Mouse (Mus musculus): Measurements from ENCODE around the gene St14. TPM values are rescaled to one million over a fixed set of nuclear protein-coding genes. Genes with fewer than 3 reads are reported as not detected.

The St14 gene
- polyA plus RNA-seq (2012; fragmentation: generic; extraction: Trizol), result 0.02 TPM

GRCm38 (mm10) chr9:31131205-31131968 is at the start of gene St14:
Gene St14, minus strand, starts transcription at chr9:31131853.
- Histone ChIP-seq H3K27me3 (ENCODE audit: control insufficient read depth, insufficient read depth, insufficient read length) (peaks cover 55% of the 10 kb centered on the region), H3K36me3 (ENCODE audit: control insufficient read depth, insufficient read depth) (no peaks in the 10 kb centered on the region), H3K4me2 (ENCODE audit: low read depth) (peak within 1 kb of the TSS; percentile 21), H3K4me3 (no peak within 1 kb of the TSS), H3ac (ENCODE audit: control insufficient read depth, insufficient read length) (no peak within 1 kb of the TSS), H3K79me2 (ENCODE audit: control insufficient read depth, insufficient read depth) (no peaks in the 10 kb centered on the region)
- TF ChIP-seq SRF (IDR thresholded peaks at IDR 0.05; ENCODE audit: control insufficient read depth, insufficient read length, low read depth) (no peak), POLR2A (IDR thresholded peaks at IDR 0.05; ENCODE audit: insufficient read length, low read depth) (no peak), REST (IDR thresholded peaks at IDR 0.05; ENCODE audit: insufficient read depth, insufficient read length) (no peak), MYOG (IDR thresholded peaks at IDR 0.05; ENCODE audit: control insufficient read depth in 1 of 3, insufficient read depth in 1 of 3, insufficient read length in 2 of 3, low read depth in 2 of 3) (no peak), TCF3 (IDR thresholded peaks at IDR 0.05; ENCODE audit: insufficient read length, low read depth) (no peak), CEBPB (IDR thresholded peaks at IDR 0.05; ENCODE audit: insufficient read depth, poor library complexity, severe bottlenecking) (no peak), TCF12 (IDR thresholded peaks at IDR 0.05; ENCODE audit: insufficient read depth, poor library complexity, severe bottlenecking) (no peak), MAX (IDR thresholded peaks at IDR 0.05; ENCODE audit: low read depth) (no peak), E2F4 (IDR thresholded peaks at IDR 0.05; ENCODE audit: insufficient read depth) (no peak), MYOD1 (IDR thresholded peaks at IDR 0.05; ENCODE audit: control insufficient read depth in 1 of 3, insufficient read length in 2 of 3, low read depth in 2 of 3) (no peak), POLR2AphosphoS2 (IDR thresholded peaks at IDR 0.05; ENCODE audit: insufficient read length, low read depth) (no peak), USF1 (IDR thresholded peaks at IDR 0.05; ENCODE audit: low read depth) (no peak)

GRCm38 (mm10) chr9:31177692-31178091 is 46.0 kb upstream of the St14 start:
- TF ChIP-seq TCF3 (IDR thresholded peaks at IDR 0.05; ENCODE audit: insufficient read length, low read depth) (no peak), E2F4 (IDR thresholded peaks at IDR 0.05; ENCODE audit: insufficient read depth) (no peak), TCF12 (IDR thresholded peaks at IDR 0.05; ENCODE audit: insufficient read depth, poor library complexity, severe bottlenecking) (no peak), MYOG (IDR thresholded peaks at IDR 0.05; ENCODE audit: control insufficient read depth in 1 of 3, insufficient read depth in 1 of 3, insufficient read length in 2 of 3, low read depth in 2 of 3) (no peak), POLR2AphosphoS2 (IDR thresholded peaks at IDR 0.05; ENCODE audit: insufficient read length, low read depth) (no peak), REST (IDR thresholded peaks at IDR 0.05; ENCODE audit: insufficient read depth, insufficient read length) (no peak), POLR2A (IDR thresholded peaks at IDR 0.05; ENCODE audit: insufficient read length, low read depth) (no peak), CEBPB (IDR thresholded peaks at IDR 0.05; ENCODE audit: insufficient read depth, poor library complexity, severe bottlenecking) (no peak), SRF (IDR thresholded peaks at IDR 0.05; ENCODE audit: control insufficient read depth, insufficient read length, low read depth) (no peak), MYOD1 (IDR thresholded peaks at IDR 0.05; ENCODE audit: control insufficient read depth in 1 of 3, insufficient read length in 2 of 3, low read depth in 2 of 3) (no peak), MAX (IDR thresholded peaks at IDR 0.05; ENCODE audit: low read depth) (no peak)
- Histone ChIP-seq H3K79me2 (ENCODE audit: control insufficient read depth, insufficient read depth) (no peaks in the 10 kb centered on the region), H3ac (ENCODE audit: control insufficient read depth, insufficient read length) (no peak overlapping the region), H3K4me2 (ENCODE audit: low read depth) (no peak overlapping the region), H3K27me3 (ENCODE audit: control insufficient read depth, insufficient read depth, insufficient read length) (no peaks in the 10 kb centered on the region), H3K4me3 (no peak overlapping the region), H3K36me3 (ENCODE audit: control insufficient read depth, insufficient read depth) (no peaks in the 10 kb centered on the region)

- no peak overlapping the region for H3K4me3 ChIP-seq
- H3ac ChIP-seq (ENCODE audit: control insufficient read depth, insufficient read length), result no peak overlapping the region
- peak overlapping the region; percentile 53 for H3K4me2 ChIP-seq (ENCODE audit: low read depth)
- H3K79me2 ChIP-seq (ENCODE audit: control insufficient read depth, insufficient read depth), result no peaks in the 10 kb centered on the region
- TF ChIP-seq MYOD1 (IDR thresholded peaks at IDR 0.05; ENCODE audit: control insufficient read depth in 1 of 3, insufficient read length in 2 of 3, low read depth in 2 of 3) (peak in 2 of 3 experiments; percentile 44 to 62), POLR2AphosphoS2 (IDR thresholded peaks at IDR 0.05; ENCODE audit: insufficient read length, low read depth) (no peak)
- H3K36me3 ChIP-seq (ENCODE audit: control insufficient read depth, insufficient read depth), result no peaks in the 10 kb centered on the region
- no peaks in the 10 kb centered on the region for H3K27me3 ChIP-seq (ENCODE audit: control insufficient read depth, insufficient read depth, insufficient read length)
These were observed 44.9 kb upstream of the St14 start for GRCm38 (mm10) chr9:31176379-31177130.

GRCm38 (mm10) chr9:31175978-31176377 is 44.3 kb upstream of the St14 start:
- Histone ChIP-seq H3K27me3 (ENCODE audit: control insufficient read depth, insufficient read depth, insufficient read length) (no peaks in the 10 kb centered on the region), H3K4me2 (ENCODE audit: low read depth) (peak overlapping the region; percentile 53), H3K36me3 (ENCODE audit: control insufficient read depth, insufficient read depth) (no peaks in the 10 kb centered on the region), H3K79me2 (ENCODE audit: control insufficient read depth, insufficient read depth) (no peaks in the 10 kb centered on the region), H3K4me3 (no peak overlapping the region), H3ac (ENCODE audit: control insufficient read depth, insufficient read length) (no peak overlapping the region)
- TF ChIP-seq MAX (IDR thresholded peaks at IDR 0.05; ENCODE audit: low read depth), result no peak
- no peak for TF ChIP-seq USF1 (IDR thresholded peaks at IDR 0.05; ENCODE audit: low read depth)
- TF ChIP-seq E2F4 (IDR thresholded peaks at IDR 0.05; ENCODE audit: insufficient read depth), result no peak
- TF ChIP-seq MYOG (IDR thresholded peaks at IDR 0.05; ENCODE audit: control insufficient read depth in 1 of 3, insufficient read depth in 1 of 3, insufficient read length in 2 of 3, low read depth in 2 of 3), result no peak
- TF ChIP-seq CEBPB (IDR thresholded peaks at IDR 0.05; ENCODE audit: insufficient read depth, poor library complexity, severe bottlenecking), result no peak
- no peak for TF ChIP-seq SRF (IDR thresholded peaks at IDR 0.05; ENCODE audit: control insufficient read depth, insufficient read length, low read depth)
- TF ChIP-seq MYOD1 (IDR thresholded peaks at IDR 0.05; ENCODE audit: control insufficient read depth in 1 of 3, insufficient read length in 2 of 3, low read depth in 2 of 3), result no peak
- no peak for TF ChIP-seq TCF3 (IDR thresholded peaks at IDR 0.05; ENCODE audit: insufficient read length, low read depth)
- TF ChIP-seq TCF12 (IDR thresholded peaks at IDR 0.05; ENCODE audit: insufficient read depth, poor library complexity, severe bottlenecking), result no peak
- TF ChIP-seq REST (IDR thresholded peaks at IDR 0.05; ENCODE audit: insufficient read depth, insufficient read length), result no peak
- no peak for TF ChIP-seq POLR2A (IDR thresholded peaks at IDR 0.05; ENCODE audit: insufficient read length, low read depth)
- no peak for TF ChIP-seq POLR2AphosphoS2 (IDR thresholded peaks at IDR 0.05; ENCODE audit: insufficient read length, low read depth)
